Mouse (Mus musculus): ENCODE data around the gene Esyt2. TPM values are rescaled to one million over a fixed set of nuclear protein-coding genes. Genes with fewer than 3 reads are reported as not detected.

Esyt2 gene
- polyA plus RNA-seq, 1 experiment from 2014 or later: 20.3 TPM

DNA sequence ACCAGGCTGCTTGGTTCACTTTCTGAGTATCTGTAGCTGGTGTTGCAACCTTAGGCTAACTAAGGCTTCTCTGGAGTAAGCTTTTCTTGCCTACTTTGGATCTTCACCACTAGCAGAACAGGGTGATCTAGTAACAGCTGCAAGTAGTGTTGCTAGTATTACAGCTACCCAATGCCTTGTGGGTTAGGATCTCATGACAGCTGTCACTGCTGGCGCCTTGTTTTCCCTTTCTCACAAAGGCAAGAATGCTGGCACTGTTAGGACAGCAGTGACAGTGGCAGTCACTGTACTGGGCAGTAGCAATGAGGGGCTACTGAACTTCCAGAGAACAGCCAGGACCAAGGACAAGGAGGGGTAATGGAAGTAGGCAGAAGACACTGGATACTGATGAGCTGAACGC lies 114.3 kb downstream of the Esyt2 start:
- no peak overlapping the region for H3K4me2 ChIP-seq (ENCODE audit: low read depth, low read length)
- no peak overlapping the region for H3K27ac ChIP-seq (ENCODE audit: low read length)
- WGBS: 87% methylated on average over 2 of the region's 2 CpGs
- H3K9me3 ChIP-seq (ENCODE audit: control insufficient read depth, low read length): no peaks in the 10 kb centered on the region
- no peak overlapping the region for H3K9ac ChIP-seq (ENCODE audit: low read length)
- no peak overlapping the region for H3K4me3 ChIP-seq (ENCODE audit: low read length)
- no peak for ATAC-seq (ENCODE audit: low read depth)
- H3K27me3 ChIP-seq (ENCODE audit: control insufficient read depth, insufficient read depth, low read depth, low read length): no peaks in the 10 kb centered on the region
- no peaks in the 10 kb centered on the region for H3K36me3 ChIP-seq (ENCODE audit: control insufficient read depth, insufficient read depth, low read length)
- H3K4me1 ChIP-seq (replicated peaks; ENCODE audit: control insufficient read depth, insufficient read depth, low read length): no peaks in the 10 kb centered on the region

DNA sequence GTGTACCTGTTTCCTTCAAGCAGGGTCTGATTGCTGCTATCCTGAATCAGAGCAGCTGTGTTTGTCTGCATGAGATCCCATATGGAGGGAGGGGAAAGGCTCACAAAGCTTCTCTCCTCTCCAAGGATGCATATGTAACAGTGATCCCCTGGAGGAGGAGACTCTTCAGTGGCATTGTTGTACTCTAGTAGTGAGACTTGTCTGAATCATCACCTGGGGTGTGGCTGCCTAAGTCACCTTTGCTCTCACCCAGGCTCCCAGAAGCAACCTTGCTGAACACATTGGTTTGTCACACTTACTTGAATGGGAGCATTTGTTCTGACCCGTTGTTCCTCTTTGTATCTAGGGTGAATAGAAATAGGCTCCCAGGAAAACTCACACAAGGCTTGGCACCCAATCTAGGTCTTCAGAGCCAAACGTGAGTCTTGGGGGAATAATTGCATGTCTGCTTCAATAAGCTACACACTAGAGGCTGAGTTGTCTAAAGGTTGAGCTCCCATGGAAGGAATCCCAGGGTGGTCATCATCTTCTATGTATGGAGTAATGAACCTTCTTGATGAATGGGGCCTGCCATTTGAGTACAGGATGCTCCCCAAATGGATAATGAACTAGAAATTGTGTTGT lies 115.2 kb downstream of the Esyt2 start:
- H3K9me3 ChIP-seq (ENCODE audit: control insufficient read depth, low read length): no peaks in the 10 kb centered on the region
- H3K4me1 ChIP-seq (replicated peaks; ENCODE audit: control insufficient read depth, insufficient read depth, low read length): no peaks in the 10 kb centered on the region
- H3K4me3 ChIP-seq (ENCODE audit: low read length): no peak overlapping the region
- ATAC-seq (ENCODE audit: low read depth): no peak
- no peak overlapping the region for H3K9ac ChIP-seq (ENCODE audit: low read length)
- WGBS: 82% methylated on average over 2 of the region's 2 CpGs
- no peaks in the 10 kb centered on the region for H3K27me3 ChIP-seq (ENCODE audit: control insufficient read depth, insufficient read depth, low read depth, low read length)
- H3K4me2 ChIP-seq (ENCODE audit: low read depth, low read length): no peak overlapping the region
- no peak overlapping the region for H3K27ac ChIP-seq (ENCODE audit: low read length)
- no peaks in the 10 kb centered on the region for H3K36me3 ChIP-seq (ENCODE audit: control insufficient read depth, insufficient read depth, low read length)

DNA sequence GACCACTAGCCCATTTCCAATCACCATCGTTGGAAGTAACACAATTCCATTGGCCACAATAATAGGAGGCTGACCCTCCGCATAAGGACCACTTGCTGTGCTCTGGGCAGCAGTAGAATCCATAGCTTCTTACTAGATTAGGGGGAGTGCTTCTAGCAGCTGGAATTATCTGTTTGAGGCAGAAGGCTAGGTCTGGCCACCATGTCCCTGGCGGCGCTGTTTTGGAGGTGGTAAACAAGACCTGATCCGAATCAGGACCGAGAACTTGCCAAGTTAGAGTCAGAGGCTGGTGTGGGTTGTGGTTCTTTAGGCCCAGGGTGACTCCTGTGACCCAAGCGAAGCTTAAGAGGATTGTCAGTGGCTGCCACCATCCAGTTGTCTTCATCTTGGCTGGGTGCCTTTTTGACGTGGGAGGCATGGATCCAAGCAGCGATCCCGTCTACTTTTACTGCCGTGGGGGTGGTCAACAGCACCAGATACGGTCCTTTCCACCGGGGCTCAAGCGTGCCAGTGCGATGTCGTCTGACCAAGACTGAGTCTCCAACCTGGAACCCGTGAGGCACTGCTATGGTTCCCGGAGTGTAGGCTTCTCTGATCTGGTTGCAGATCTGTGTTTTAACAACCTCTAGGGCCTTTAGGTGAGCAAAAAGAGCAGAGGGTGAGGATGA lies 123.2 kb downstream of the Esyt2 start:
- WGBS: 96% methylated on average over 18 of the region's 18 CpGs
- H3K4me1 ChIP-seq (replicated peaks; ENCODE audit: control insufficient read depth, insufficient read depth, low read length): peaks cover 8% of the 10 kb centered on the region

DNA sequence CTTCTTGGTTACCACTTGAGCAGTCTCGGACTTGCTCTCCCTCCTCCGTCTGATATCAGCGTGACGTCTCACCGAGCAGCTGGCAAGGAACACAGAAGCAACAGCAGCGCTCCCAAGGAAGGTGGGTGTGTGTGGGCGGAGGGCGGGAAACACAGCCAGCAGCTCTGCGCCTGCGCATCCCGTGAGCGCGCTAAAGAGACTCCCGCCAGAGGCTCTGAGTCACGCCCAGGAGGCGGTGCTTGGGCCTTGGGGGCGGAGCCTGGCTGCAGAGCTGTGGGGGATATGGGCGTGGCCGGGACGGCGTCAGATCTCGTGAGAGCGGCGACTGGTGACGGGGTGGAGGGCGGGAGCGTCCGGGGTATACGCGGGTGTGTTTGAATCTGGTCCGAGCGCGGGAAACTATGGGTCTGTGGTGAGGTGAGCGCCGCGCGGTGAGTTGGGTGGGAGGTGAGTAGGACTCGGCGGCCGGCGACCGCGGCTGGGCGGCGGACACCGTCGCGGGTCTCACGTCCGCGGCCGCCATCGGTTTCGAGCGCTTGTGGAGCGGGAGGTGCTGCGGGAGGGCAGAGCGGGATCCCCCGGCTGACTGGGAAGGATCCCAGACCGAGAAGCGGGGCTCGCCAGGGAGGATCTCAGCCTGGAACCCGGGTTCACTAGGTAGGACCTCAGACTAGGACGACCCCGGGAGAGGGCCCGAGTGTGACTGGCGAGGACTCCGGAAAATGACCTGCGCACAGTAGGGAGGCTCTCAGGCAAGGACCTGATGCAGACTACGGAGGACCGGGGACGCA lies 124.2 kb downstream of the Esyt2 start, which contains the start of gene Ncapg2:
TSS of gene Ncapg2 (plus strand) at position 358 of the 791 bp plus-strand sequence.
- peak within 1 kb of the TSS; percentile 91 for H3K9ac ChIP-seq (ENCODE audit: low read length)
- peak within 1 kb of the TSS; percentile 63 for H3K27ac ChIP-seq (ENCODE audit: low read length)
- peaks cover 8% of the 10 kb centered on the region for H3K4me1 ChIP-seq (replicated peaks; ENCODE audit: control insufficient read depth, insufficient read depth, low read length)
- WGBS: under 1% methylated on average over 69 of the region's 72 CpGs
- peaks cover 28% of the 10 kb centered on the region for H3K36me3 ChIP-seq (ENCODE audit: control insufficient read depth, insufficient read depth, low read length)
- H3K27me3 ChIP-seq (ENCODE audit: control insufficient read depth, insufficient read depth, low read depth, low read length): no peaks in the 10 kb centered on the region
- peaks cover 17% of the 10 kb centered on the region for H3K9me3 ChIP-seq (ENCODE audit: control insufficient read depth, low read length)
- peak within 1 kb of the TSS; percentile 87 for H3K4me2 ChIP-seq (ENCODE audit: low read depth, low read length)
- H3K4me3 ChIP-seq (ENCODE audit: low read length): peak within 1 kb of the TSS; percentile 98
- peak; percentile 99 for ATAC-seq (ENCODE audit: low read depth)

More for the DNA sequence above, 123.2 kb downstream of the Esyt2 start:
- peak overlapping the region; percentile 91 for H3K9ac ChIP-seq (ENCODE audit: low read length)
- H3K4me3 ChIP-seq (ENCODE audit: low read length): peak overlapping the region; percentile 98
- H3K36me3 ChIP-seq (ENCODE audit: control insufficient read depth, insufficient read depth, low read length): peaks cover 24% of the 10 kb centered on the region
- no peak overlapping the region for H3K27ac ChIP-seq (ENCODE audit: low read length)
- H3K4me2 ChIP-seq (ENCODE audit: low read depth, low read length): peak overlapping the region; percentile 87
- no peak for ATAC-seq (ENCODE audit: low read depth)
- H3K9me3 ChIP-seq (ENCODE audit: control insufficient read depth, low read length): peaks cover 17% of the 10 kb centered on the region
- no peaks in the 10 kb centered on the region for H3K27me3 ChIP-seq (ENCODE audit: control insufficient read depth, insufficient read depth, low read depth, low read length)

DNA sequence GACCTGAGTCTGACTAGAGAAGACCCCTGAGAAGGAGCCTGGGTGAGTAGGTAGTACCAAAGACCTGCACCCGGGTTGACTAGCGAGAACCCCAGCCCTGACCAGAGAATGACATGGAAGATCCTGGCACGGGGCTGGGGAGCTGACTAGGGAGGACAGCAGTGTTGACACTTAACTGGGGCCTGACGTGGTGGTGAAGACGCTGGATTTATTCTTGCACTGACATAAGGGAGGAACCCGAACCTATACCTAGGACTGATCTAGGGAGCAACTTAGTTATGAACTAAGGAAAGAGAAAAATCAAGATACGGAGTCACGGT lies 124.8 kb downstream of the Esyt2 start:
- H3K4me2 ChIP-seq (ENCODE audit: low read depth, low read length): peak overlapping the region; percentile 87
- peaks cover 8% of the 10 kb centered on the region for H3K4me1 ChIP-seq (replicated peaks; ENCODE audit: control insufficient read depth, insufficient read depth, low read length)
- WGBS: 7% methylated on average over 8 of the region's 8 CpGs
- ATAC-seq (ENCODE audit: low read depth): peak; percentile 27; the same call in 1 of the 2 replicates
- H3K9me3 ChIP-seq (ENCODE audit: control insufficient read depth, low read length): peaks cover 17% of the 10 kb centered on the region
- peak overlapping the region; percentile 98 for H3K4me3 ChIP-seq (ENCODE audit: low read length)
- H3K27ac ChIP-seq (ENCODE audit: low read length): peak overlapping the region; percentile 63
- H3K36me3 ChIP-seq (ENCODE audit: control insufficient read depth, insufficient read depth, low read length): peaks cover 28% of the 10 kb centered on the region
- no peaks in the 10 kb centered on the region for H3K27me3 ChIP-seq (ENCODE audit: control insufficient read depth, insufficient read depth, low read depth, low read length)
- H3K9ac ChIP-seq (ENCODE audit: low read length): peak overlapping the region; percentile 91

DNA sequence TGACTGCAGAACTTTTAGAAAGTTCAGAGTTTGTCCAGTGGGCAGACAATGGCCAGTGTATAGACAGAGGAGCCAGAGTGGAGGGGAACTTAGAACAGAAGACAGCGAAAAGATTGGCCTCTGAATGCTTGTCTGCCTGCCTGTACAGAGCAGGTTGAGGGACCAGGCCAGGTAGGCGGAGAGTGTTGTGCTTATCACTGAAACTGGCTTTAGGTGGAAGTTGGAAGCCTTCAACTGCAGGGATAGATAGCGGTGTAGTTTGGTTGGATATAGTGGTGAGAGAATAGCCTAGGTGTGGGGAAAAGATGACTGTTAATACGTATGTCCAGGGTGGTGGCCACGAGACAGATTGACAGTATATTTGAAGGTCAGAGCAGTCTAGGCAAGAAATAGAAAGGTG lies 126.9 kb downstream of the Esyt2 start:
- Histone ChIP-seq H3K36me3 (ENCODE audit: control insufficient read depth, insufficient read depth, low read length) (peaks cover 37% of the 10 kb centered on the region), H3K4me1 (replicated peaks; ENCODE audit: control insufficient read depth, insufficient read depth, low read length) (peaks cover 8% of the 10 kb centered on the region), H3K27me3 (ENCODE audit: control insufficient read depth, insufficient read depth, low read depth, low read length) (no peaks in the 10 kb centered on the region), H3K27ac (ENCODE audit: low read length) (no peak overlapping the region), H3K9me3 (ENCODE audit: control insufficient read depth, low read length) (peaks cover 11% of the 10 kb centered on the region), H3K4me2 (ENCODE audit: low read depth, low read length) (no peak overlapping the region), H3K4me3 (ENCODE audit: low read length) (no peak overlapping the region), H3K9ac (ENCODE audit: low read length) (no peak overlapping the region)
- no peak for ATAC-seq (ENCODE audit: low read depth)
- WGBS: 95% methylated on average over 5 of the region's 5 CpGs

DNA sequence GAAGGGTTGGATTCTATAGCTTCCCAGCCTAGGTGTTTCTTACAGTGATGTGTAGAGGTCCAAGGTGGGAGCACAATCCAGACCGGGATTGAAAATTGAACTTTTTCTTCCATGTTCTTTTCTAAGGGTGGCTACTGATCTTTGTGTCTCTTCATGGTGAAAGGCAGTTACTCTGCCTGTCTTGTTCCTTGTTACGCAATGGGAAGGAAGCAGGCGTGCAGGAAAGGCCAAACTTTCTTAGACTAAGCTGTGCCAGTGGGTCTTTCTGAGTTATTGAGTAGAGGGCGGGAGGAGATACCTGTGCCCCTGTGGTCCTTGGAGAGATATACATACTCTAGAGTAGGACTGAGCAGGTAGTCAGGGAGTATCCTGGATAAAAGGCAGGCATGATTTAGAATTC lies 133.9 kb downstream of the Esyt2 start:
- Histone ChIP-seq H3K9ac (ENCODE audit: low read length) (no peak overlapping the region), H3K4me2 (ENCODE audit: low read depth, low read length) (no peak overlapping the region), H3K36me3 (ENCODE audit: control insufficient read depth, insufficient read depth, low read length) (peaks cover 31% of the 10 kb centered on the region), H3K4me1 (replicated peaks; ENCODE audit: control insufficient read depth, insufficient read depth, low read length) (no peaks in the 10 kb centered on the region), H3K27me3 (ENCODE audit: control insufficient read depth, insufficient read depth, low read depth, low read length) (no peaks in the 10 kb centered on the region), H3K9me3 (ENCODE audit: control insufficient read depth, low read length) (no peaks in the 10 kb centered on the region), H3K4me3 (ENCODE audit: low read length) (no peak overlapping the region), H3K27ac (ENCODE audit: low read length) (no peak overlapping the region)
- 88% methylated on average over 4 of the region's 4 CpGs for WGBS
- ATAC-seq (ENCODE audit: low read depth): no peak

DNA sequence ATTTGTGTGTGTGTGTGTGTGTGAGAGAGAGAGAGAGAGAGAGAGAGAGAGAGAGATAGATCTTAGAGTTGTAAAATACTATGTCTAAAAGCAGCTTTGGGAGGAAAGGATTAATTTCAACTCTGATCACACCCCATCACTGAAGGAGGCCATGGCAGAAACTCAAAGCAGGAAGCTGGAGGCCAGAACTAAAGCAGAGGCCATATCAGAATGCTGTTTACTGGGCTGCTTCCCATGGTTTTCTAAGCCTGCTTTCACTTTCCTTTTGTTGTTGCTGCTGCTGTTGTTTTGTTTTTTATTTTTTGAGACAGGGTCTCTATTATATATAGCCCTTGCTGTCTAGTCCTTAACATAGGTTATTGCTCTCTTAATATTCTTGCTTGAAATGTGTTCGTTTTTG lies 135.5 kb downstream of the Esyt2 start:
- Histone ChIP-seq H3K9me3 (ENCODE audit: control insufficient read depth, low read length) (no peaks in the 10 kb centered on the region), H3K4me1 (replicated peaks; ENCODE audit: control insufficient read depth, insufficient read depth, low read length) (no peaks in the 10 kb centered on the region), H3K4me3 (ENCODE audit: low read length) (no peak overlapping the region), H3K9ac (ENCODE audit: low read length) (no peak overlapping the region), H3K36me3 (ENCODE audit: control insufficient read depth, insufficient read depth, low read length) (peaks cover 28% of the 10 kb centered on the region), H3K27ac (ENCODE audit: low read length) (no peak overlapping the region), H3K27me3 (ENCODE audit: control insufficient read depth, insufficient read depth, low read depth, low read length) (no peaks in the 10 kb centered on the region), H3K4me2 (ENCODE audit: low read depth, low read length) (no peak overlapping the region)
- ATAC-seq (ENCODE audit: low read depth): no peak
- 83% methylated on average over 1 of the region's 1 CpGs for WGBS

DNA sequence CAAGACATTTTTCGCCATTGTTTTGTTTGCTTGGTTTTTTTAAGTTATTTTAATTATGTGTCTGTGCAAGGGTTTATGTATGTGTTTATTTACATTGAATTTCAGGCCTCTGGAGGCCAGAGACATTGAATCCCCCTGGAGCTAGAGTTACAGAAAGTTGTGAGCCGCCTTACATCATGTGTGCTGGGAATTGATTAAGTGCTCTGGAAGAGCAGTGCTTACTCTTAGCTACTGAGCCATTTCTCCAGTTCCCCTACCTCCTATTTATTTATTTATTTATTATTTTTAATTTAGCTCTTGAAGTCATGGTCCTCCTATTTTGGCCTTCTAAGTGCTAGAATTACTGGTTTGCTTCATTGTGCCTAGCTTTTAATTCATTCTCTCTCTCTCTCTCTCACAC lies 140.7 kb downstream of the Esyt2 start:
- no peak overlapping the region for H3K4me2 ChIP-seq (ENCODE audit: low read depth, low read length)
- peaks cover 26% of the 10 kb centered on the region for H3K36me3 ChIP-seq (ENCODE audit: control insufficient read depth, insufficient read depth, low read length)
- no peak for ATAC-seq (ENCODE audit: low read depth)
- WGBS: 74% methylated on average over 2 of the region's 2 CpGs
- no peaks in the 10 kb centered on the region for H3K4me1 ChIP-seq (replicated peaks; ENCODE audit: control insufficient read depth, insufficient read depth, low read length)
- no peak overlapping the region for H3K27ac ChIP-seq (ENCODE audit: low read length)
- no peak overlapping the region for H3K9ac ChIP-seq (ENCODE audit: low read length)
- no peaks in the 10 kb centered on the region for H3K27me3 ChIP-seq (ENCODE audit: control insufficient read depth, insufficient read depth, low read depth, low read length)
- H3K9me3 ChIP-seq (ENCODE audit: control insufficient read depth, low read length): no peaks in the 10 kb centered on the region
- H3K4me3 ChIP-seq (ENCODE audit: low read length): no peak overlapping the region
